Mouse (Mus musculus) ZHBTc4 (cell line): ENCODE measurements at regions not wholly inside any gene's neighbourhood (a gene's known extent, or its start where the extent isn't known, plus 50 kb on each side); places are given as distances from the start of the nearest gene placed in this dataset.

Experiments used
- DNase-seq: peaks from one replicate; pipeline ENCODE4 v3.0.0-alpha.2; 2011; ENCODE audit warnings: low read depth, low spot score

- peak; percentile 9 for DNase-seq
These were observed 219.8 kb downstream of the Il20rb start for GRCm38 (mm10) chr9:100266528-100267387.

GRCm38 (mm10) chr9:100252409-100252808 is 234.2 kb downstream of the Il20rb start:
- no peak for DNase-seq
